Mouse (Mus musculus): ENCODE measurements around the gene Tbx6.

DNA sequence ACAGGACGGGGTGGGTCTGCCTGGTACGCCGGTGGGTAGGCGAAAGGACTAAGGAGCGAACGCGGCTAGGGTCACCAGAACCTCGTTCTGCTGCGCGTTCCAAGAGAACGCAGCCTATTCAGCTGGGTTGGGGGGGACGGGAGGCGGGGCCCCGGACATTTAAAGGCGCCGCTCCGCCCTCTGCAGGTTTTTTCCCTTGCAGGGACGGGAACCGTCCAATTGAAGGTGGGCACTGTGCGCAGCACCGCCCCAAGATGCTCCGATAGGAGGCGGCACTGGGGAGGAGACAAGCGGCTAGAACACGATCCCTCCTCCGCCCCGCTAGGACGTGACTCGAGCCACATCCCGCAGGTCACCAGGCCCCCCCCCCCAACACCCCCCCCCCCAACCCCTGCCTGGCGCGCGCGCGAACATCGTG, 17.8 kb downstream of the Tbx6 start:
- peak; percentile 49; the same call in 1 of the 2 replicates for TF ChIP-seq CTCF (IDR thresholded peaks at IDR 0.05)
- TF ChIP-seq EP300 (IDR thresholded peaks at IDR 0.05): no peak
